Mouse (Mus musculus): Measurements from ENCODE around the gene Ppfia3.

The Ppfia3 gene

GRCm38 (mm10) chr7:45343543-45343942 lies 23.3 kb downstream of the Ppfia3 start:
- DNase-seq (ENCODE audit: low spot score) = peak; percentile 68

GRCm38 (mm10) chr7:45342081-45342480 lies 24.7 kb downstream of the Ppfia3 start:
- DNase-seq (ENCODE audit: low spot score) = no peak

- peak; percentile 93 for DNase-seq (ENCODE audit: low spot score)
Measured at GRCm38 (mm10) chr7:45341303-45341702, 25.5 kb downstream of the Ppfia3 start.

- DNase-seq (ENCODE audit: low spot score) = peak; percentile 86
Measured at GRCm38 (mm10) chr7:45340669-45341068, 26.1 kb downstream of the Ppfia3 start.

- DNase-seq (ENCODE audit: low spot score) = no peak
Measured at GRCm38 (mm10) chr7:45340066-45340442, 26.8 kb downstream of the Ppfia3 start.

GRCm38 (mm10) chr7:45339410-45340065 lies 27.3 kb downstream of the Ppfia3 start:
- DNase-seq (ENCODE audit: low spot score) = peak; percentile 82

GRCm38 (mm10) chr7:45338161-45338911 lies 28.5 kb downstream of the Ppfia3 start:
- peak; percentile 75 for DNase-seq (ENCODE audit: low spot score)

GRCm38 (mm10) chr7:45337469-45337868 lies 29.4 kb downstream of the Ppfia3 start:
- no peak for DNase-seq (ENCODE audit: low spot score)

GRCm38 (mm10) chr7:45336319-45336718 lies 30.5 kb downstream of the Ppfia3 start:
- DNase-seq (ENCODE audit: low spot score) = no peak

GRCm38 (mm10) chr7:45335056-45335455 lies 31.8 kb downstream of the Ppfia3 start, which contains the start of gene Hrc:
Gene Hrc (plus strand): TSS chr7:45335290.
- no peak for DNase-seq (ENCODE audit: low spot score)

- DNase-seq (ENCODE audit: low spot score) = no peak
Measured at GRCm38 (mm10) chr7:45334605-45335004, 32.2 kb downstream of the Ppfia3 start.

GRCm38 (mm10) chr7:45333431-45333982 lies 33.3 kb downstream of the Ppfia3 start, which contains the start of gene Trpm4:
Gene Trpm4 (minus strand): TSS chr7:45333780.
- DNase-seq (ENCODE audit: low spot score) = peak; percentile 91

GRCm38 (mm10) chr7:45332685-45333425 lies 34.0 kb downstream of the Ppfia3 start:
- DNase-seq (ENCODE audit: low spot score) = peak; percentile 79

GRCm38 (mm10) chr7:45331502-45331901 lies 35.3 kb downstream of the Ppfia3 start:
- no peak for DNase-seq (ENCODE audit: low spot score)

GRCm38 (mm10) chr7:45328841-45329475 lies 37.9 kb downstream of the Ppfia3 start:
- no peak for DNase-seq (ENCODE audit: low spot score)

GRCm38 (mm10) chr7:45325800-45326199 lies 41.0 kb downstream of the Ppfia3 start:
- DNase-seq (ENCODE audit: low spot score) = no peak

GRCm38 (mm10) chr7:45323069-45323468 lies 43.8 kb downstream of the Ppfia3 start:
- DNase-seq (ENCODE audit: low spot score) = no peak

GRCm38 (mm10) chr7:45322245-45322644 lies 44.6 kb downstream of the Ppfia3 start:
- no peak for DNase-seq (ENCODE audit: low spot score)

- DNase-seq (ENCODE audit: low spot score) = no peak
Measured at GRCm38 (mm10) chr7:45316536-45316935, 50.3 kb downstream of the Ppfia3 start.

GRCm38 (mm10) chr7:45315182-45315701 lies 51.6 kb downstream of the Ppfia3 start:
- no peak for DNase-seq (ENCODE audit: low spot score)

- DNase-seq (ENCODE audit: low spot score) = no peak
Measured at GRCm38 (mm10) chr7:45313495-45313894, 53.3 kb downstream of the Ppfia3 start.
